Mouse (Mus musculus): ENCODE measurements around the gene Optn. TPM values are rescaled to one million over a fixed set of nuclear protein-coding genes. Genes with fewer than 3 reads are reported as not detected.
"Not testable (repeated sequence)": the region's sequence is repeated elsewhere in the genome, so short reads cannot be mapped to it uniquely, and the experiment has no call there.

The Optn gene
- polyA plus RNA-seq, 1 experiment, result 4.1 TPM

DNA sequence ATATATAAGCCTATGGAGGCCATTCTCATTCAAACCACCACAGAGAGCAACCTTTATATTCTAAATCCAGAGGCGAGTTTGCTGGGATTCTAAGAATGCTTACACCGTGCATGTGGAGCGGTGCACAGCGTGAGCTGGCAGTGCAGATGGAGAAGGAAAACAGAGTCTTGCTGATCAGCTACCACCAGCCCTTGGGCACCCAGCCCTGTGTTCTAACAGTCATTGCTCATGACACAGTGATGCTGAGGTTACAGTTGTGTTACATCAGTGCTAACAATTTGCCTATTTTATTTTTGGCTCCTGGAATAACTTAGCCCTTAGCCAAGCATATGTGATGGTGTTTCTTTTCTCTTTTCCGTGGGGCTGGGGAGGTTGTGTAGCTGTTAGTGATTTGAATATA, 31.0 kb upstream of the Optn start:
- no peak for DNase-seq
- H3K36me3 ChIP-seq (ENCODE audit: control insufficient read depth, insufficient read depth, low read length), result no peaks in the 10 kb centered on the region
- whole genome bisulfite sequencing, result 91% methylated on average over 5 of the region's 5 CpGs
- no peak overlapping the region for H3K27ac ChIP-seq (ENCODE audit: insufficient read depth, low read depth, low read length)
- no peak overlapping the region for H3K4me3 ChIP-seq (ENCODE audit: insufficient read depth, low read depth, low read length)
- TF ChIP-seq CTCF (conservative IDR thresholded peaks at IDR 0.05; ENCODE audit: insufficient read depth, insufficient read length, low read depth, low read length) (no peak), POLR2A (IDR thresholded peaks at IDR 0.05; ENCODE audit: low read depth, low read length) (no peak)
- H3K27me3 ChIP-seq (replicated peaks; ENCODE audit: control insufficient read depth, insufficient read depth, low read length), result no peaks in the 10 kb centered on the region
- no peaks in the 10 kb centered on the region for H3K4me1 ChIP-seq (ENCODE audit: control insufficient read depth, insufficient read depth, low read length)

GRCm38 (mm10) chr2:5090385-5090784, 26.5 kb upstream of the Optn start:
- not testable (repeated sequence) for H3K36me3 ChIP-seq (ENCODE audit: control insufficient read depth, insufficient read depth, low read length); H3K27me3 ChIP-seq (replicated peaks; ENCODE audit: control insufficient read depth, insufficient read depth, low read length); H3K27ac ChIP-seq (ENCODE audit: insufficient read depth, low read depth, low read length); H3K4me1 ChIP-seq (ENCODE audit: control insufficient read depth, insufficient read depth, low read length); H3K4me3 ChIP-seq (ENCODE audit: insufficient read depth, low read depth, low read length)
- 82% methylated on average over 3 of the region's 4 CpGs for WGBS
- peak; percentile 45 for DNase-seq

DNA sequence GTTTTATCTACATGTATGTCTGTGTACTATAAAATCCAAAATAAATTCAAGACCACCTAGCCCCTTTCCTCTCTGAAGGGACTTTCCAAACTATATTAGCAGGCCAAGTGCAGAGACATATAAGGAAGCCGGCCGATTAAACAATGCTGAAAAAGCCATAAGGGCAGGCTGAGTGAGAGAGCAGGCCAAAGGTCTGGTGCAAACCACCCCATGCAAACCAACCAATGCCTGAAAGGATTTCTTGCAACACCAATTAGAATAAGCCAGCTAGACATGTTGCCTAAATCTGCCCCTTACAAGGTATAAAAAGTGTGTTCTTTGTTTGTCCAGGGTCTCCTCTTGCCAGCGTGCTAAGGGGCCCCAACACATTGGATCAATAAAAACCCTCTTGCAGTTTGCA, 23.8 kb upstream of the Optn start:
- H3K27ac ChIP-seq (ENCODE audit: insufficient read depth, low read depth, low read length), result no peak overlapping the region
- 75% methylated on average over 3 of the region's 3 CpGs for WGBS
- H3K4me3 ChIP-seq (ENCODE audit: insufficient read depth, low read depth, low read length), result no peak overlapping the region
- TF ChIP-seq CTCF (conservative IDR thresholded peaks at IDR 0.05; ENCODE audit: insufficient read depth, insufficient read length, low read depth, low read length) (no peak), POLR2A (IDR thresholded peaks at IDR 0.05; ENCODE audit: low read depth, low read length) (no peak)
- no peaks in the 10 kb centered on the region for H3K4me1 ChIP-seq (ENCODE audit: control insufficient read depth, insufficient read depth, low read length)
- DNase-seq, result no peak
- no peaks in the 10 kb centered on the region for H3K36me3 ChIP-seq (ENCODE audit: control insufficient read depth, insufficient read depth, low read length)
- H3K27me3 ChIP-seq (replicated peaks; ENCODE audit: control insufficient read depth, insufficient read depth, low read length), result no peaks in the 10 kb centered on the region

DNA sequence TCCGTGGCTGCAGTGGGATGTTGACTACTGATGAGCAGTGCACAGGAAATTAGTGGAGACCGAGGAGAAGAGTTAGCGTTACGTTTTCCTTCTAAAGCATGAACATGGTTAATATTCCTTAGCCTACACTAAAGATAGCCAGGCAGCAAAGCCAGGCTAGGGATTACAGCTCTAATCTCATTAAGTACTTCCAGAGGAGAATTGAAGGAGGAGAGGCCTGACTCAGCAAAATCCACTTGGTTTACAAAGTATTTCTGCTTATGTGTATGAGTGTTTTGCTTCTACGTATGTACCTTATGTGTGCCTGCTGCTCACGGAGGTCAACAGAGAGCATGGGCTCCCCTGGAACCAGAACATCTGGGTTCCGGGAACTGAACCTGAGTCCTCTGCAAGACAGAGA, 19.9 kb upstream of the Optn start:
- Histone ChIP-seq H3K27me3 (replicated peaks; ENCODE audit: control insufficient read depth, insufficient read depth, low read length) (no peaks in the 10 kb centered on the region), H3K4me1 (ENCODE audit: control insufficient read depth, insufficient read depth, low read length) (no peaks in the 10 kb centered on the region), H3K27ac (ENCODE audit: insufficient read depth, low read depth, low read length) (no peak overlapping the region), H3K36me3 (ENCODE audit: control insufficient read depth, insufficient read depth, low read length) (no peaks in the 10 kb centered on the region), H3K4me3 (ENCODE audit: insufficient read depth, low read depth, low read length) (no peak overlapping the region)
- 93% methylated on average over 7 of the region's 7 CpGs for WGBS
- DNase-seq, result no peak
- TF ChIP-seq CTCF (conservative IDR thresholded peaks at IDR 0.05; ENCODE audit: insufficient read depth, insufficient read length, low read depth, low read length), result no peak
- TF ChIP-seq POLR2A (IDR thresholded peaks at IDR 0.05; ENCODE audit: low read depth, low read length), result no peak

GRCm38 (mm10) chr2:5080053-5080787, 16.4 kb upstream of the Optn start:
- 12% methylated on average over 14 of the region's 14 CpGs for WGBS
- Histone ChIP-seq H3K4me3 (ENCODE audit: insufficient read depth, low read depth, low read length) (no peak overlapping the region), H3K36me3 (ENCODE audit: control insufficient read depth, insufficient read depth, low read length) (no peaks in the 10 kb centered on the region), H3K27me3 (replicated peaks; ENCODE audit: control insufficient read depth, insufficient read depth, low read length) (no peaks in the 10 kb centered on the region), H3K27ac (ENCODE audit: insufficient read depth, low read depth, low read length) (no peak overlapping the region), H3K4me1 (ENCODE audit: control insufficient read depth, insufficient read depth, low read length) (no peaks in the 10 kb centered on the region)
- DNase-seq, result peak; percentile 43
- TF ChIP-seq POLR2A (IDR thresholded peaks at IDR 0.05; ENCODE audit: low read depth, low read length) (no peak), CTCF (conservative IDR thresholded peaks at IDR 0.05; ENCODE audit: insufficient read depth, insufficient read length, low read depth, low read length) (peak; percentile 83)

DNA sequence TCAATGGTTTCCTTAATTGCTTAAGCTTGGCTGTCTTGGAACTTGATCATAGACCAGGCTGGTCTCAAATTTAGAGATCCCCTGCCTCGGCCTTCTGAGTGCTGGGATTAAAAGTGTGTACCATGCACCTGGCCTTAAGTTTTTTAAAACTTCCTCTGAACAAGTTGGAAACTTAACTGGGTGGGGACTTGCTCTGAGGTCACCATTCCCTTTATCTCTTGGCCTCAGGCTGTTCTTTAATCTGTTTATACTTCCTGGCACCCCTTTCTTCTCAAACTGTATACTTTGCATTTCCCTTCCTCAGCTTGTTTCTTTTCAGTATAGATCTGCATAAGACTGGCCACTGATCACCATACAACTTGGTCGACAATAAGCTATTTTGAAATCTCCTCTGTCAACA, 14.1 kb upstream of the Optn start:
- no peak for DNase-seq
- TF ChIP-seq CTCF (conservative IDR thresholded peaks at IDR 0.05; ENCODE audit: insufficient read depth, insufficient read length, low read depth, low read length), result no peak
- no peak for TF ChIP-seq POLR2A (IDR thresholded peaks at IDR 0.05; ENCODE audit: low read depth, low read length)
- WGBS, result 75% methylated on average over 2 of the region's 2 CpGs
- H3K27me3 ChIP-seq (replicated peaks; ENCODE audit: control insufficient read depth, insufficient read depth, low read length), result no peaks in the 10 kb centered on the region
- H3K36me3 ChIP-seq (ENCODE audit: control insufficient read depth, insufficient read depth, low read length), result no peaks in the 10 kb centered on the region
- no peak overlapping the region for H3K4me3 ChIP-seq (ENCODE audit: insufficient read depth, low read depth, low read length)
- no peaks in the 10 kb centered on the region for H3K4me1 ChIP-seq (ENCODE audit: control insufficient read depth, insufficient read depth, low read length)
- H3K27ac ChIP-seq (ENCODE audit: insufficient read depth, low read depth, low read length), result no peak overlapping the region

DNA sequence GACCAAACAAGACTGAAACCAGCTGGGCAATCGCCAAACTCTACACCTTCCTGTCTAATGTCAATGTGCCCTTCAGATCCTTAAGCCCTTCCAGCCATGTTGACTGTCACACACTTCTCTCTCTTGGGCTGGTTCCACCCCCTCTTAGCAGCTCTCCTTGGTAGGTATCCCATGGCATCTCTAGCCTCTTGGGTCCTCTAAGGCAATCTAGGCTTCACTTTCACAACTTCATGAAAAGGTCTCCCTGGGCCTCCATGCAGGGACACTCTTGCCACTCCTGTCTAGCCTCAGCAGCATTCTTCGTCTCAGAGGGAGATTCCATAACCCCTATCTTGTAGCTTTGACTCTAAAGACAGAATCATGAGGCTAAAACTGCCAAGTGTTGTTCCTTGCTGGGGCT, 13.6 kb upstream of the Optn start:
- H3K4me1 ChIP-seq (ENCODE audit: control insufficient read depth, insufficient read depth, low read length), result no peaks in the 10 kb centered on the region
- TF ChIP-seq CTCF (conservative IDR thresholded peaks at IDR 0.05; ENCODE audit: insufficient read depth, insufficient read length, low read depth, low read length) (no peak), POLR2A (IDR thresholded peaks at IDR 0.05; ENCODE audit: low read depth, low read length) (no peak)
- H3K4me3 ChIP-seq (ENCODE audit: insufficient read depth, low read depth, low read length), result no peak overlapping the region
- no peaks in the 10 kb centered on the region for H3K36me3 ChIP-seq (ENCODE audit: control insufficient read depth, insufficient read depth, low read length)
- WGBS, result 94% methylated on average over 2 of the region's 2 CpGs
- H3K27ac ChIP-seq (ENCODE audit: insufficient read depth, low read depth, low read length), result no peak overlapping the region
- no peaks in the 10 kb centered on the region for H3K27me3 ChIP-seq (replicated peaks; ENCODE audit: control insufficient read depth, insufficient read depth, low read length)
- DNase-seq, result no peak
